Mouse (Mus musculus) liver, embryonic 14 days (tissue): ENCODE measurements around the gene Srpx. TPM values are rescaled to one million over a fixed set of nuclear protein-coding genes. Genes with fewer than 3 reads are reported as not detected.

ENCODE experiments used
- polyA plus RNA-seq: library from polyadenylated mRNA; depleted of rRNA; stranded (reverse); fragments of >200 nt; gene quantifications from 2 replicates; pipeline ENCODE4 v1.2.3, GENCODE M21; 2012; rRNA removed

Srpx gene
- polyA plus RNA-seq = 0.46 and 0.96 TPM in 2 replicates

DNA sequence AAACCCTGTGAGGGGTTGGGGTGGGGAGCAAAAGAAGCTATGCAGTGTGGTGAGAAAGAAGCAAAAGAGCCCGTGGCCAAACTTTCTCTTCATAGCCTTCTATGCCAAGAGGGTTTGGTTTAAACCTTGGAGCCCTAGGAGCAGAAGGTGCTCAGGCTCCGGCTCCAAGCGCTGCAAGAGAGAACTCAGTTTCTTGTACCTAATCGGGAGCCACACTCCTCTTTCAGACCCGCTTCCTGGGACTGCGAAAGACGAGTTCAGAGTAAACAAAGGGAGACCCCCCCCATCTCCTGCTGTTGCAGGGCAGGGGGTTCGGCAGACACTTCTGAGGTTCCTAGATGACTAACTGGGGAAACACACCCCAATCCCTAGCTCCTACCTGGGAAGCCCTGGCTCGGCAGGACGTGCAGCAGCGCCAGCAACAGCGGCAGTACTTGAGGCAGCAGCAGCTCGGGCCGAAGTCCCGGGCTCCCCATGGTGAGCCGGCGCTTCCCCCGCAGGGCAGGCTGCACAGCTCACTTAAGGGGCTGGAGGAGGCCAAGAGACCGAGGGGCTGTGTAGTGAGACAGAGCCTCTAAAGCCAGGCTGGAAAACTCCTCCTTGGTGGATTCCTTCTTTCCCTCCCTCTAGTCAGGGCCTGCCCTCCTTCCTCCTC, at the start of gene Srpx:
Srpx (minus strand) TSS at position 645 of the 655 bp plus-strand sequence.

Other genes with a start within 250 kb of the Srpx start
- gene Sytl5, start 232.1 kb downstream of the Srpx start, polyA plus RNA-seq = 0.50 and 0.63 TPM in 2 replicates
- 1.3 TPM in 2 replicates for gene Rpgr, start 99.2 kb upstream of the Srpx start, polyA plus RNA-seq
- gene Otc, start 134.6 kb upstream of the Srpx start, polyA plus RNA-seq = 18.9 and 21.2 TPM in 2 replicates